Mouse (Mus musculus) lung, postnatal 0 days (tissue): ENCODE measurements around the gene Plekhf1. TPM values are rescaled to one million over a fixed set of nuclear protein-coding genes. Genes with fewer than 3 reads are reported as not detected.

ENCODE experiments used
- ATAC-seq: fragments of 200-750 bp; cut with Nextera tagmentation; 2 replicates; pipeline ENCODE4 v1.8.0; 2017; ENCODE audit warnings: moderate library complexity
- DNase-seq: peaks from one replicate; pipeline ENCODE4 v3.0.0-alpha.2; 2016; ENCODE audit warnings: low spot score
- H3K27ac ChIP-seq: fragments of 300-500 bp; sonication (generic); 2 replicates; pipeline ENCODE4 v1.5.1; 2014; ENCODE audit warnings: antibody characterized with exemption, mild to moderate bottlenecking, low read length, mixed read lengths
- H3K27me3 ChIP-seq: fragments of 300-500 bp; sonication (generic); replicated peaks from 2 replicates; pipeline ENCODE4 v1.6.1; 2014; ENCODE audit warnings: low read length, mixed read lengths; ENCODE audit not compliant: insufficient read depth
- H3K36me3 ChIP-seq: fragments of 300-500 bp; sonication (generic); 2 replicates; pipeline ENCODE4 v1.6.1; 2014; ENCODE audit warnings: low read length, mixed read lengths; ENCODE audit not compliant: insufficient read depth
- H3K4me1 ChIP-seq: fragments of 300-500 bp; sonication (generic); 2 replicates; pipeline ENCODE4 v1.6.1; 2014; ENCODE audit warnings: antibody characterized with exemption, low read depth, low read length, mixed read lengths; ENCODE audit not compliant: insufficient read depth
- H3K4me2 ChIP-seq: fragments of 300-500 bp; sonication (generic); replicated peaks from 2 replicates; pipeline ENCODE4 v1.6.1; 2014; ENCODE audit warnings: low read depth, mild to moderate bottlenecking, low read length, moderate library complexity, mixed read lengths
- H3K4me3 ChIP-seq: fragments of 300-500 bp; sonication (generic); 2 replicates; pipeline ENCODE4 v1.5.1; 2014; ENCODE audit warnings: low read depth, low read length
- H3K9ac ChIP-seq: fragments of 300-500 bp; sonication (generic); replicated peaks from 2 replicates; pipeline ENCODE4 v1.6.1; 2014; ENCODE audit warnings: low read depth, mild to moderate bottlenecking
- H3K9me3 ChIP-seq: fragments of 300-500 bp; sonication (generic); 2 replicates; pipeline ENCODE4 v1.6.1; 2016; ENCODE audit warnings: low read length, mixed read lengths
- CTCF ChIP-seq: IDR thresholded peaks from 2 replicates; pipeline ENCODE4 v1.5.1; 2016; ENCODE audit warnings: antibody characterized with exemption, mild to moderate bottlenecking
- EP300 ChIP-seq: IDR thresholded peaks from 2 replicates; pipeline ENCODE4 v1.6.1; 2016; ENCODE audit warnings: antibody characterized with exemption, mild to moderate bottlenecking, control low read depth
- whole genome bisulfite sequencing: fragments of 180-500 bp; shearing (Covaris S2); extraction: QIAGEN DNeasy Blood & Tissue Kit; methylation state at CpG from one replicate; pipeline ENCODE4 v1.1.7; 2014; 5-methylcytosine and 5-hydroxymethylcytosine counted together
- polyA plus RNA-seq: library from polyadenylated mRNA; unstranded; fragments of >200 nt; fragmentation: Nextera tagmentation; extraction: Ambion mirVana; gene quantifications from 2 replicates; pipeline ENCODE4 v1.2.1, GENCODE M21; 2015

Gene Plekhf1
- polyA plus RNA-seq, 1 experiment from 2014 or later: 3.9 TPM

GRCm38 (mm10) chr7:38262406-38262805, 34.6 kb upstream of the Plekhf1 start:
- Histone ChIP-seq H3K9ac (no peak overlapping the region), H3K4me3 (no peak overlapping the region), H3K4me2 (no peak overlapping the region), H3K27me3 (no peaks in the 10 kb centered on the region), H3K9me3 (no peaks in the 10 kb centered on the region), H3K36me3 (peaks cover 28% of the 10 kb centered on the region), H3K4me1 (no peaks in the 10 kb centered on the region), H3K27ac (no peak overlapping the region)
- TF ChIP-seq CTCF (no peak), EP300 (no peak)
- ATAC-seq (no peak), DNase-seq (no peak)
- 83% methylated on average over 5 of the region's 5 CpGs for WGBS

- H3K36me3 ChIP-seq: peaks cover 15% of the 10 kb centered on the region
- no peak for DNase-seq
- no peak overlapping the region for H3K9ac ChIP-seq
- no peak for ATAC-seq
- no peaks in the 10 kb centered on the region for H3K27me3 ChIP-seq
- no peak overlapping the region for H3K4me2 ChIP-seq
- TF ChIP-seq CTCF (no peak), EP300 (no peak)
- H3K9me3 ChIP-seq: no peaks in the 10 kb centered on the region
- WGBS: 87% methylated on average over 2 of the region's 2 CpGs
- no peak overlapping the region for H3K4me3 ChIP-seq
- H3K27ac ChIP-seq: no peak overlapping the region
- H3K4me1 ChIP-seq: no peaks in the 10 kb centered on the region
Measured at GRCm38 (mm10) chr7:38259631-38260030, 31.8 kb upstream of the Plekhf1 start.

DNA sequence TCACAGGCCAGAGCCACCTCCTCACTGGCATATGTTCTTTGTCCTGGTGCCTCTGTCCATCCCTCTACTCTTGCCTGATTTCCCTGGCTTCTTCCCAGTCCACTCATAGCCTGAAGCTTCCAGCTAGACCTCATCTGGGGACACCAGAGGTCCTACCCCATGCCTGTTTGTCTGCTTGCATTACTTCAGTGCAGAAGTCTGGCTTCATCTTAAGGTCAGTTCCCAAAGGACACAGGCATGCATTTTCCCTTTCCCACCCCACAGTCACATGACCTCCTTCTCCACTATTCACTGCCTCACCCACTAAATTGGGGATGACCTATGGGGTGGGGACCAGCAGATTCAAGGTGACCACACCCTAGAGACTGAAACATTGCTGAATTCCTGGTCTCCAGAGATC, 25.6 kb upstream of the Plekhf1 start:
- Histone ChIP-seq H3K27ac (no peak overlapping the region), H3K4me1 (no peaks in the 10 kb centered on the region), H3K4me3 (no peak overlapping the region), H3K9ac (no peak overlapping the region), H3K9me3 (no peaks in the 10 kb centered on the region), H3K4me2 (no peak overlapping the region), H3K27me3 (no peaks in the 10 kb centered on the region), H3K36me3 (no peaks in the 10 kb centered on the region)
- TF ChIP-seq CTCF (no peak), EP300 (no peak)
- DNase-seq: no peak
- ATAC-seq: no peak

DNA sequence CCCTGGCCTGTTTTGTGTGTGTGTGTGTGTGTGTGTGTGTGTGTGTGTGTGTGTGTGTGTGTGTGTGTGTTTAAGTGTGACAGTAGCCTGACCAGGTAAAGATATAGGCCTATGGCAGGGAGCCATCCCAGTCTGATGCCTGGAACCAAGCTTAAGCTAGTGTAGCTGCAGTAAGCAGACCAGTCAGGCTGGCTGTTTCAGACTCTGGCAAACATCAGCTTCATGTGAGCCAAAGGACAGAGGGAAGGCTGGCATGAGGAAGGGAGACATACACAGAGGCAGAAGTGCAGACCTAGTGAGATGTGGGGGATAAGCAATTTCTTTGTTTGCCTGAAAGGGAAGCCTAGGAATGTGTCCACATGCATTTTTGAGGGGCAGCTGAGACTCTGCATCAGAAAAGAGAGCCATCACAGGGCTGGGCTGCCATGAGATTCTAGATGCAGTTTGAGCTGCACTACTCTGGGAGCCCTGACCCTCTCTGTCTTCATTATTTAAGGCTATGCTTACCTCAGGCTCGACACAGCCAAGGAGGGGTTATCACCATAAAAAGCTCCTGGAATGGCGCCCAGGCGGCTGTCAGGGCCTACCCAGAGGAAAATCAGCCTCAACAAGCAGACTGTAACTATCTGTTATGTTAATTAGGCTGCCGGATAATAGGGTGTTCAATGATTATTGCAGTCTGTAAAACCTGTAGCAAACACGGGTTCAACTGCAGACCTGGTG, 23.8 kb upstream of the Plekhf1 start:
- Histone ChIP-seq H3K4me3 (no peak overlapping the region), H3K9ac (no peak overlapping the region), H3K27me3 (no peaks in the 10 kb centered on the region), H3K9me3 (no peaks in the 10 kb centered on the region), H3K4me2 (no peak overlapping the region), H3K4me1 (no peaks in the 10 kb centered on the region), H3K27ac (no peak overlapping the region), H3K36me3 (no peaks in the 10 kb centered on the region)
- DNase-seq: no peak
- whole genome bisulfite sequencing: 39% methylated on average over 5 of the region's 5 CpGs
- no peak for ATAC-seq
- TF ChIP-seq CTCF: no peak
- TF ChIP-seq EP300: no peak

GRCm38 (mm10) chr7:38242417-38242816, 14.6 kb upstream of the Plekhf1 start:
- ATAC-seq (no peak), DNase-seq (no peak)
- H3K27ac ChIP-seq: no peak overlapping the region
- no peak overlapping the region for H3K4me2 ChIP-seq
- 81% methylated on average over 4 of the region's 4 CpGs for WGBS
- no peaks in the 10 kb centered on the region for H3K4me1 ChIP-seq
- no peaks in the 10 kb centered on the region for H3K36me3 ChIP-seq
- H3K27me3 ChIP-seq: no peaks in the 10 kb centered on the region
- TF ChIP-seq CTCF: no peak
- no peak for TF ChIP-seq EP300
- H3K9ac ChIP-seq: no peak overlapping the region
- no peaks in the 10 kb centered on the region for H3K9me3 ChIP-seq
- H3K4me3 ChIP-seq: no peak overlapping the region

- ATAC-seq: no peak
- H3K27me3 ChIP-seq: no peaks in the 10 kb centered on the region
- H3K4me3 ChIP-seq: no peak overlapping the region
Measured at GRCm38 (mm10) chr7:38237140-38237539, 9.3 kb upstream of the Plekhf1 start.

More at GRCm38 (mm10) chr7:38237140-38237539, 9.3 kb upstream of the Plekhf1 start:
- no peaks in the 10 kb centered on the region for H3K36me3 ChIP-seq
- no peak for DNase-seq
- no peak for TF ChIP-seq EP300
- TF ChIP-seq CTCF: no peak
- no peaks in the 10 kb centered on the region for H3K4me1 ChIP-seq
- H3K9ac ChIP-seq: no peak overlapping the region
- no peaks in the 10 kb centered on the region for H3K9me3 ChIP-seq
- H3K27ac ChIP-seq: no peak overlapping the region
- H3K4me2 ChIP-seq: no peak overlapping the region
